Mouse (Mus musculus) myocyte (in vitro differentiated cells): ENCODE results near the gene Ugt1a7c.

Experiments
- POLR2A ChIP-seq: IDR thresholded peaks from one replicate; pipeline ENCODE4 v1.6.1; 2011; ENCODE audit warnings: low read depth, mild to moderate bottlenecking, control low read depth, moderate library complexity; ENCODE audit not compliant: insufficient read length
- SRF ChIP-seq: IDR thresholded peaks from one replicate; pipeline ENCODE4 v1.6.1; 2011; ENCODE audit warnings: low read depth; ENCODE audit not compliant: control insufficient read depth, insufficient read length

- TF ChIP-seq SRF (no peak), POLR2A (no peak)
These were observed 41.8 kb downstream of the Ugt1a7c start for GRCm38 (mm10) chr1:88136646-88137045.
